Mouse (Mus musculus): ENCODE data around the gene Clybl. TPM values are rescaled to one million over a fixed set of nuclear protein-coding genes. Genes with fewer than 3 reads are reported as not detected.

Gene Clybl
- polyA plus RNA-seq, 1 experiment from 2014 or later = 21.6 TPM

- Histone ChIP-seq H3K4me2 (ENCODE audit: low read length) (peak overlapping the region; percentile 3; the same call in 1 of the 2 replicates), H3K4me1 (ENCODE audit: control insufficient read depth, insufficient read depth, low read depth, low read length) (no peaks in the 10 kb centered on the region; the same call in 1 of the 2 replicates), H3K27ac (ENCODE audit: low read depth, low read length) (no peak overlapping the region), H3K9ac (ENCODE audit: low read depth, low read length) (no peak overlapping the region), H3K9me3 (ENCODE audit: control insufficient read depth, low read length) (no peaks in the 10 kb centered on the region), H3K36me3 (ENCODE audit: control insufficient read depth, insufficient read depth, low read length) (no peaks in the 10 kb centered on the region), H3K4me3 (ENCODE audit: low read length) (no peak overlapping the region), H3K27me3 (replicated peaks; ENCODE audit: control insufficient read depth, insufficient read depth, low read length) (peaks cover 6% of the 10 kb centered on the region)
- WGBS = 23% methylated on average over 14 of the region's 14 CpGs
- ATAC-seq = peak; percentile 48; the same call in 1 of the 2 replicates
Observed at GRCm38 (mm10) chr14:122271104-122271746, 89.7 kb downstream of the Clybl start.

DNA sequence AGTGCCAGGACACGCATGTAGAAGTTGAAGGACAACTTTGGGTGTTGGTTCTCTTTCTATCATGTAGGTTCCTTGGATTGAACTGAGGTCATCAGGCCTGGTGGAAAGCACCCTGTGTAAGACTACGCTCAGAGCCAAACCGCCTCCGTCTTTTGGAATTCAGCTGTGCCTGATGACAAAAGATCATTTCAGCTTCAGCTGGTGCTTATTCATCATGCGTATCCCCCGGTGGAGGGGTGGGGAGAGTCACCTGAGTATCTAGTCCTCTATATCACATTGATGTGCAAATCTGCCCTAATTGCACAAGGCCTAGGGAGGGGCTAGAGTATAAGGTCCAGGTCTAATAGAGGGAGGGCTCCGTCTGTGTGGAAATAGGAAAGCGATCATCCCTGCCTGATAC is 95.6 kb downstream of the Clybl start:
- no peak overlapping the region for H3K4me3 ChIP-seq (ENCODE audit: low read length)
- 69% methylated on average over 8 of the region's 8 CpGs for WGBS

GRCm38 (mm10) chr14:122279462-122280308 is 98.2 kb downstream of the Clybl start:
- Histone ChIP-seq H3K4me1 (ENCODE audit: control insufficient read depth, insufficient read depth, low read depth, low read length) (no peaks in the 10 kb centered on the region; the same call in 1 of the 2 replicates), H3K27me3 (replicated peaks; ENCODE audit: control insufficient read depth, insufficient read depth, low read length) (peaks cover 9% of the 10 kb centered on the region), H3K9ac (ENCODE audit: low read depth, low read length) (no peak overlapping the region), H3K27ac (ENCODE audit: low read depth, low read length) (peak overlapping the region; percentile 45; the same call in 1 of the 2 replicates), H3K36me3 (ENCODE audit: control insufficient read depth, insufficient read depth, low read length) (no peaks in the 10 kb centered on the region), H3K9me3 (ENCODE audit: control insufficient read depth, low read length) (no peaks in the 10 kb centered on the region), H3K4me2 (ENCODE audit: low read length) (peak overlapping the region; percentile 30), H3K4me3 (ENCODE audit: low read length) (no peak overlapping the region)
- WGBS = 24% methylated on average over 16 of the region's 16 CpGs
- no peak for ATAC-seq

More for the DNA sequence above, 95.6 kb downstream of the Clybl start:
- Histone ChIP-seq H3K9me3 (ENCODE audit: control insufficient read depth, low read length) (no peaks in the 10 kb centered on the region), H3K36me3 (ENCODE audit: control insufficient read depth, insufficient read depth, low read length) (no peaks in the 10 kb centered on the region), H3K27ac (ENCODE audit: low read depth, low read length) (no peak overlapping the region), H3K27me3 (replicated peaks; ENCODE audit: control insufficient read depth, insufficient read depth, low read length) (peaks cover 14% of the 10 kb centered on the region), H3K9ac (ENCODE audit: low read depth, low read length) (no peak overlapping the region), H3K4me2 (ENCODE audit: low read length) (no peak overlapping the region), H3K4me1 (ENCODE audit: control insufficient read depth, insufficient read depth, low read depth, low read length) (no peaks in the 10 kb centered on the region; the same call in 1 of the 2 replicates)
- no peak for ATAC-seq

DNA sequence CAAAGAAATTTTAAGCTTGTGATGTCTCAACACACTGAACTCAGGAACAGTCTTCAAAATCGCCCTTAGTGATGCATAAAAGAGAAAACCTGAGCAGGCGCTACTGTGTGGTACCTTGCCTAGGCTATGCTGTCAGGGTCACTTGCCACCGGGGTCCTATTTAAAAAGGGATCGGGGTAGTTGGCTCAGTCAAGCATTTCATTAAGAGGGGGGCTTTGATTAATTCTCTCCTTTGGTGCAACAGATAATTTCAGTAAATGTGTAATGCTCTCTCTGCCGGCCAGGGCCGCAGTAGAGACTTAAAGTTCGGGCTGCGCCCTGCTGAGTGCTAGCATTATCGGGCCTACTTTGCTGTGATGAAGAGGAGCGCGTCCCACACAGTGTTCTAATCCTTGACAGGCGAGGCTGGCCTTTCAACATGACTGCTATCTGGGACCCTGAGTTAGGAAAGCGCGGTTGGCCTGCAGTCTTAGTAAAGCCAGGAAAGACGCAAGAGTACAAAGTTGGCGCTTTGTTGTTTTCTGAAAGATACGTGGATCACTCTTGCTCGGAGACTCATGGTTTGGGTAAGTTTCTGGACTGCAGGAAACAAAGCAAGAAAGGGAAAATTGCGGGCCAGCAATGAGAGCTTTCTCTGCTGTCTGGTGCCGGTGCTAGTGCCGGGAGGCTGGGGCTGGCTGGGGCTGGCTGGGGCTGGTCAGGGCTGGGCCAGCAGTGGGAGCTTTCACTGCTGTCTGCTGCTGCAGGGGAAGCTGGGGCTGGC is 99.0 kb downstream of the Clybl start:
- peak overlapping the region; percentile 45 for H3K27ac ChIP-seq (ENCODE audit: low read depth, low read length)
- H3K4me1 ChIP-seq (ENCODE audit: control insufficient read depth, insufficient read depth, low read depth, low read length) = no peaks in the 10 kb centered on the region; the same call in 1 of the 2 replicates
- no peaks in the 10 kb centered on the region for H3K36me3 ChIP-seq (ENCODE audit: control insufficient read depth, insufficient read depth, low read length)
- 0 out of 2 replicates have a peak overlapping the region, but pooled peaks have one; percentile 30 for H3K9ac ChIP-seq (ENCODE audit: low read depth, low read length)
- H3K4me2 ChIP-seq (ENCODE audit: low read length) = peak overlapping the region; percentile 33
- H3K27me3 ChIP-seq (replicated peaks; ENCODE audit: control insufficient read depth, insufficient read depth, low read length) = peaks cover 9% of the 10 kb centered on the region
- H3K9me3 ChIP-seq (ENCODE audit: control insufficient read depth, low read length) = no peaks in the 10 kb centered on the region
- peak overlapping the region; percentile 7; the same call in 1 of the 2 replicates for H3K4me3 ChIP-seq (ENCODE audit: low read length)
- peak; percentile 72; the same call in 1 of the 2 replicates for ATAC-seq
- WGBS = 13% methylated on average over 21 of the region's 21 CpGs

- Histone ChIP-seq H3K4me3 (ENCODE audit: low read length) (no peak overlapping the region; the same call in 1 of the 2 replicates), H3K27ac (ENCODE audit: low read depth, low read length) (peak overlapping the region; percentile 45), H3K36me3 (ENCODE audit: control insufficient read depth, insufficient read depth, low read length) (no peaks in the 10 kb centered on the region), H3K9me3 (ENCODE audit: control insufficient read depth, low read length) (no peaks in the 10 kb centered on the region), H3K27me3 (replicated peaks; ENCODE audit: control insufficient read depth, insufficient read depth, low read length) (peaks cover 9% of the 10 kb centered on the region), H3K4me1 (ENCODE audit: control insufficient read depth, insufficient read depth, low read depth, low read length) (no peaks in the 10 kb centered on the region; the same call in 1 of the 2 replicates), H3K9ac (ENCODE audit: low read depth, low read length) (no peak overlapping the region), H3K4me2 (ENCODE audit: low read length) (peak overlapping the region; percentile 33)
- ATAC-seq = no peak; the same call in 1 of the 2 replicates
- whole genome bisulfite sequencing = 22% methylated on average over 9 of the region's 9 CpGs
Observed at GRCm38 (mm10) chr14:122281072-122281634, 99.6 kb downstream of the Clybl start.

- no peak overlapping the region for H3K4me3 ChIP-seq (ENCODE audit: low read length)
- no peaks in the 10 kb centered on the region for H3K27me3 ChIP-seq (replicated peaks; ENCODE audit: control insufficient read depth, insufficient read depth, low read length)
- ATAC-seq = no peak
- no peaks in the 10 kb centered on the region; the same call in 1 of the 2 replicates for H3K4me1 ChIP-seq (ENCODE audit: control insufficient read depth, insufficient read depth, low read depth, low read length)
- H3K9ac ChIP-seq (ENCODE audit: low read depth, low read length) = no peak overlapping the region
- H3K4me2 ChIP-seq (ENCODE audit: low read length) = no peak overlapping the region
- H3K27ac ChIP-seq (ENCODE audit: low read depth, low read length) = no peak overlapping the region
- no peaks in the 10 kb centered on the region for H3K36me3 ChIP-seq (ENCODE audit: control insufficient read depth, insufficient read depth, low read length)
- H3K9me3 ChIP-seq (ENCODE audit: control insufficient read depth, low read length) = no peaks in the 10 kb centered on the region
- 92% methylated on average over 5 of the region's 5 CpGs for WGBS
Observed at GRCm38 (mm10) chr14:122283959-122284358, 102.5 kb downstream of the Clybl start.

DNA sequence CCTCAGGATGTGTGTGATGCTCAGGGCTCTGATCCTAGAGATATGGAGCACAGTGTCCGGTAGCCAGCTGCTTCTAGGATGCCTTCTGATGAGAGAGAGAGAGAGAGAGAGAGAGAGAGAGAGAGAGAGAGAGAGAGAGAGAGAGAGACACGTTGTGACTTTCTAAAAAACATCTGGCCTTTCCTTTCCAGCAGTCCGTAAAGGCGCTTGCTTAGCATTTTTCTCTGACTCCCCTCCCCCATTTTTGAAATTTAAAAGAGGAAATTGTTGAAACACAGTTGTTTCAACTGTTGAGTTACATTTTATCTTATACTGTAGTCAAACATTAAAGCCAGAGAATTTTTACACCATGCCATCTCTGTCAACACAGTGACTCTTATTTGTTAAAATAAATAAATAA is 114.9 kb downstream of the Clybl start:
- Histone ChIP-seq H3K27me3 (replicated peaks; ENCODE audit: control insufficient read depth, insufficient read depth, low read length) (no peaks in the 10 kb centered on the region), H3K9me3 (ENCODE audit: control insufficient read depth, low read length) (no peaks in the 10 kb centered on the region), H3K36me3 (ENCODE audit: control insufficient read depth, insufficient read depth, low read length) (no peaks in the 10 kb centered on the region), H3K4me2 (ENCODE audit: low read length) (no peak overlapping the region), H3K4me3 (ENCODE audit: low read length) (no peak overlapping the region), H3K9ac (ENCODE audit: low read depth, low read length) (no peak overlapping the region), H3K27ac (ENCODE audit: low read depth, low read length) (no peak overlapping the region), H3K4me1 (ENCODE audit: control insufficient read depth, insufficient read depth, low read depth, low read length) (no peaks in the 10 kb centered on the region)
- no peak for ATAC-seq
- WGBS = 50% methylated on average over 4 of the region's 4 CpGs

DNA sequence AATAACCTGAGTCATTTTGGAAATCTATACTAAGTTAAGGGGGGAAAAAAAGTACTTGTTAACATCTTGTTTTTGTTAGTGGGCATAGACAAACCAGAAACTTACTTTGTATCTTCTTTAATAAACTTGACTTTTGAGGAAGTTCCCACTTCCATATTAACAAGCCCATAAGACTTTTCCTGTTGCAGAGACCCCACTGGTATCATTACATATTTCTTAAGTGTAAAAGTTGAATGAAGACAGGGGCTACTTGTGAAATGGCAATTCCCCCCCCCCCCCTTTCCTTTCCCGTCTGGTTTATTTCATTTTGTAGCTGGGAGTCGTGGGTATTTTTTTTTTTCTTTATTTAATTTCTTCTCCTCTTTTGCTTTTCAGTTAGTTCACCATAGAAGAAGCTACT is 115.4 kb downstream of the Clybl start:
- H3K4me2 ChIP-seq (ENCODE audit: low read length) = no peak overlapping the region
- 54% methylated on average over 2 of the region's 2 CpGs for whole genome bisulfite sequencing
- no peaks in the 10 kb centered on the region for H3K9me3 ChIP-seq (ENCODE audit: control insufficient read depth, low read length)
- H3K36me3 ChIP-seq (ENCODE audit: control insufficient read depth, insufficient read depth, low read length) = no peaks in the 10 kb centered on the region
- H3K27me3 ChIP-seq (replicated peaks; ENCODE audit: control insufficient read depth, insufficient read depth, low read length) = no peaks in the 10 kb centered on the region
- ATAC-seq = no peak
- no peak overlapping the region for H3K27ac ChIP-seq (ENCODE audit: low read depth, low read length)
- H3K4me3 ChIP-seq (ENCODE audit: low read length) = no peak overlapping the region
- no peak overlapping the region for H3K9ac ChIP-seq (ENCODE audit: low read depth, low read length)
- H3K4me1 ChIP-seq (ENCODE audit: control insufficient read depth, insufficient read depth, low read depth, low read length) = no peaks in the 10 kb centered on the region

Measured in hindbrain, embryonic 16.5 days (tissue).